In genomic region chr8:108101131-108101530, GRCm38 (mm10) we compare ENCODE assay signal across 8 mouse cellular contexts.
DNase-seq lines count a peak whose midpoint lies in the region; ATAC-seq and TF ChIP-seq lines count a peak whose summit lies in the region.

No protein-coding gene starts in this region.

- no peak overlapping the region for H3K9ac ChIP-seq in heart, postnatal 0 days (replicated peaks; ENCODE audit: low read depth, low read length)
- no peak overlapping the region; the same call in 1 of the 2 replicates for H3K9ac ChIP-seq in forebrain, embryonic 13.5 days
- no peak overlapping the region for H3K9ac ChIP-seq in midbrain, embryonic 14.5 days (replicated peaks; ENCODE audit: low read length)

- no peak overlapping the region for H3K4me2 ChIP-seq in heart, postnatal 0 days (ENCODE audit: low read depth, low read length)
- peak overlapping the region; percentile 48 for H3K4me2 ChIP-seq in forebrain, embryonic 13.5 days
- peak overlapping the region; percentile 40 for H3K4me2 ChIP-seq in midbrain, embryonic 14.5 days (ENCODE audit: low read length)

- 64% methylated on average over 8 of the region's 8 CpGs for WGBS in heart, postnatal 0 days
- WGBS in forebrain, embryonic 13.5 days = 70% methylated on average over 8 of the region's 8 CpGs
- WGBS in midbrain, embryonic 14.5 days = 49% methylated on average over 8 of the region's 8 CpGs

- no peaks in the 10 kb centered on the region for H3K4me1 ChIP-seq in heart, postnatal 0 days (ENCODE audit: control insufficient read depth, insufficient read depth)
- H3K4me1 ChIP-seq in forebrain, embryonic 13.5 days = peaks cover 44% of the 10 kb centered on the region
- H3K4me1 ChIP-seq in midbrain, embryonic 14.5 days (ENCODE audit: control insufficient read depth, insufficient read depth, low read length) = peaks cover 36% of the 10 kb centered on the region

- H3K27ac ChIP-seq in heart, postnatal 0 days (ENCODE audit: low read depth) = no peak overlapping the region
- no peak overlapping the region for H3K27ac ChIP-seq in forebrain, embryonic 13.5 days
- 0 out of 2 replicates have a peak overlapping the region, but pooled peaks have one; percentile 8 for H3K27ac ChIP-seq in midbrain, embryonic 14.5 days (replicated peaks; ENCODE audit: low read depth, low read length)

- peak; percentile 26; the same call in 1 of the 2 replicates for TF ChIP-seq CTCF in heart, postnatal 0 days (IDR thresholded peaks at IDR 0.05; ENCODE audit: low read depth)

- H3K36me3 ChIP-seq in heart, postnatal 0 days (replicated peaks; ENCODE audit: control insufficient read depth, insufficient read depth, low read length) = no peaks in the 10 kb centered on the region
- H3K36me3 ChIP-seq in forebrain, embryonic 13.5 days (ENCODE audit: poor library complexity, severe bottlenecking) = no peaks in the 10 kb centered on the region
- H3K36me3 ChIP-seq in midbrain, embryonic 14.5 days (ENCODE audit: control insufficient read depth, insufficient read depth, low read length) = no peaks in the 10 kb centered on the region

- H3K27me3 ChIP-seq in heart, postnatal 0 days (ENCODE audit: control insufficient read depth, insufficient read depth, low read length) = no peaks in the 10 kb centered on the region
- peaks cover 20% of the 10 kb centered on the region for H3K27me3 ChIP-seq in forebrain, embryonic 13.5 days
- H3K27me3 ChIP-seq in midbrain, embryonic 14.5 days (ENCODE audit: control insufficient read depth, insufficient read depth, low read length) = no peaks in the 10 kb centered on the region

- no peak overlapping the region for H3K4me3 ChIP-seq in heart, postnatal 0 days (ENCODE audit: low read depth, low read length)
- no peak overlapping the region for H3K4me3 ChIP-seq in forebrain, embryonic 13.5 days
- no peak overlapping the region for H3K4me3 ChIP-seq in midbrain, embryonic 14.5 days (replicated peaks; ENCODE audit: low read depth, low read length)

- no peak for ATAC-seq in heart, postnatal 0 days (ENCODE audit: insufficient read depth, low read depth)
- ATAC-seq in forebrain, embryonic 13.5 days = no peak
- no peak for ATAC-seq in midbrain, embryonic 14.5 days (ENCODE audit: low FRiP score, low TSS enrichment)
- no peak for ATAC-seq in granulocyte monocyte progenitor cell, adult 5-6 weeks (replicated peaks; ENCODE audit: poor library complexity, severe bottlenecking)

- no peak for TF ChIP-seq EP300 in heart, postnatal 0 days (IDR thresholded peaks at IDR 0.05; ENCODE audit: low read depth)

- H3K9me3 ChIP-seq in heart, postnatal 0 days (replicated peaks; ENCODE audit: control insufficient read depth, low read length) = no peaks in the 10 kb centered on the region
- H3K9me3 ChIP-seq in forebrain, embryonic 13.5 days (replicated peaks) = no peaks in the 10 kb centered on the region
- no peaks in the 10 kb centered on the region for H3K9me3 ChIP-seq in midbrain, embryonic 14.5 days (ENCODE audit: control insufficient read depth, low read length)

- no peak for DNase-seq in heart, postnatal 0 days (ENCODE audit: low spot score)
- DNase-seq in heart, adult 8-10 months (ENCODE audit: low spot score) = no peak
- DNase-seq in adrenal gland, adult 18-20 months (ENCODE audit: low spot score in 2 of 2) = peak; percentile 47 to 55
- DNase-seq in layer of hippocampus, postnatal 36 days = peak; percentile 37 to 58
- peak; percentile 82 for DNase-seq in midbrain, embryonic 14.5 days
- DNase-seq in gastrocnemius, adult 18-20 months (ENCODE audit: low spot score) = no peak

Comparison
In these comparisons a context has a peak if more than half of its experiments do, and no peak if none do; other contexts are left out.
1. DNase-seq: peak in adrenal gland, adult 18-20 months (2 of 2), layer of hippocampus, postnatal 36 days (2 of 2) and midbrain, embryonic 14.5 days (single experiment); none in heart, postnatal 0 days (single experiment), heart, adult 8-10 months (single experiment) and gastrocnemius, adult 18-20 months (single experiment).